Mouse (Mus musculus): ENCODE results near the gene Pfpl.

Gene Pfpl

DNA sequence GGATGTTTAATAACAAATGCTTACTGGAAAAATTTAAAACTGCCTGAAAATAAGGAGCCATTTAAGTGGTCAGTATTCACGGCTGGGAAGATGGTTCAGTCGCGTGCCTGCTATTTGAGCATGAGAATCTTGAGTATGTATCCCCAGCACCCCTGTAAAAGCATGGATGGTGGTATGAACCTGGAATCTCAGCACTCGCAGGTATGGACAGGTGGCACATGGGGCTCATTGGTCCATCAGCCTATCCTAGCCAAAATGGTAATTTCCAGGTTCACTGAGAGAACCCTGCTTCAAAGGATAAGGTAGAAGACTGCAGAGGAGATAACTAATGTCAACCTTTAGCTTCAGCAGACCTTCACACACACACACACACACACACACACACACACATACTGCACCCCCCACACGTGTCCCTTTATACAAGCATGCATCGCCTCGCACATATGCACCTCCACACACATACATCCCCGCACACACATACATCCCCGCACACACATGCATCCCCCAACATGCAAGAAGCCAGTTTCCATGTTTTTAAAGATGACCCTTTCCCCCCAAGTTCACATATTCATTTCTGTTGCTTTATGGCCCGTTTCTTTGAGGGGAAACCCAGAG is 37.9 kb downstream of the Pfpl start:
- no peak for DNase-seq

DNA sequence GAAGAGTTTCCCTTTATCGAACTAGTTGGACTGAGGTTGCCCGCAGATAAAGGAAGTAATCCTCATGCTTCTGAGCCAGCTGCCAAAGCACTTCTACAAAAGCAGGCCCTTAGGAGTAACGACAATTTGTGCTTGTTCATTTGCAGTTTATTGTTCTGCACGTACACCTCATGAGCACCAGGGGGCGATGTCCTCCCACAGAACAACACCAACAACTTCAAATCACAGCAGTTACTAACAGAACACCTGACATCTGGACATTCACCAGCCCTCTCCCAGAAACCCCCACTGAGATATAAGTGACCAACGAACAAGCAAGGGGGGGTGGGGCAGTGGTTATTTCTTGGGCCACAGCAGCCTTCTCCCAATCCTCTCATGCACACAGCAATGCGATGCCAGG is 38.5 kb downstream of the Pfpl start:
- peak; percentile 78 for DNase-seq

DNA sequence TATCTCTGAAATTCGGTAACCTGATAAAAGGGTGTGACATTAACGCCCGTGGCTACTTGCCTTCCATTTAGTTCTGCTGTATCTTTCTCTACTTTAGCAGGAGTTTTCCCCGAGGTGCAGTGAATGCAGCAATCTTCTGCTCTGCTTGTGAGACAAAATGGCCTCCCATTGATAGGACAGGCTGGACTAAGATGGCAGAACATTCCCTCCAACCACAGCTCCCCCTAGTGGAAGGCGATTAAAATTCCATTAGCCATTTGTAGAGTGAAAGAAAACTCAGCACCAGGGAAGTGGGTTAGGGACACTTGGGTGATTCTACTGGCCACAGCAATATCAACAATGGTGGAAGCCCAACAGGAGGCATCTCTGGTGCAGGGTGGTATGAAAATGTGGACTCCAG is 39.7 kb downstream of the Pfpl start:
- no peak for DNase-seq

DNA sequence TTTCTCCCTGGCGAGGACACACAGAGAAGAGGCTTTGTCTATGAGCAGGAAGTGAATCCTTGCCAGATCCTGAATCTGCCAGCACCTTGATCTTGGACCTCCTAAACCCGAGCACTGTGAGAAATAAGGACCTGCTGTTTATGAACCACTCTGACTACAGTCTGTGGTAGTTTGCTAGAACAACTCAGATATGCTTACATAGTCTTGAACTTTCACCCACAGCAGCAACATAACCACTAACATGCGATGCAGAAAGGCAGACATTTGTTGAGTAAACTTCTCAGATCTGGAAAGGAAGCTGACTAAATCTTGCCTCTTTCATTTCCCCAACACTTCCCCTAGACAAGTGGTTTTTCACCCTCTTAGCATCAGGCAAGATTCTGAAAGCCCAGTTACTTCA is 44.2 kb downstream of the Pfpl start:
- DNase-seq: no peak

DNA sequence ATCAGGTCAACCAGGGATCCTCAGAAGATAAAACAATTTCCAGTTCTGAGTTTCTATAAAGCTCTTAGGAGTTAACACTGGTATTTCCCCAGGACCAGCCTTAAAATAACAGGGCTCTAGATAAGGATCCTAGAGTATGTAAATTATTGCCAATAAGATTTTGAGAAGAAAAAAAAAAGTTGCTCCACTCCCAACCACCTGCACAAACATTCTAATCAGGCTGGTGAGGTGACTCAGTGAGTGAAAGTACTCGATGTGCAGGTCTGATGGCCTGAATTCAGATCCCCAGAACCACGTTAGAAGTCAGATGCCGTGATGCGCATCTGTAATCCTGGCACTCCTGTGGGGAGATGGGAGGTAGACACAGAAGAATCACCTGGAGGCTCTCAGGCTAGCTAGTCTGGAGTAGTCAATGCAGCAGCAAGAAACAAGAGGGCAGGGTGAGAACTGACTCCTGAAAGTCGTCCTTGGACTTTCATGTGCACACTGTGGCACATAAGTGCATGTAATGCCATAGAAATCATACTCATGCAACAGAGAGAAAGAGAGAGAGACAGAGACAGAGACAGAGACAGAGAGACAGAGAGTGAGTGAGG is 44.8 kb downstream of the Pfpl start:
- no peak for DNase-seq

DNA sequence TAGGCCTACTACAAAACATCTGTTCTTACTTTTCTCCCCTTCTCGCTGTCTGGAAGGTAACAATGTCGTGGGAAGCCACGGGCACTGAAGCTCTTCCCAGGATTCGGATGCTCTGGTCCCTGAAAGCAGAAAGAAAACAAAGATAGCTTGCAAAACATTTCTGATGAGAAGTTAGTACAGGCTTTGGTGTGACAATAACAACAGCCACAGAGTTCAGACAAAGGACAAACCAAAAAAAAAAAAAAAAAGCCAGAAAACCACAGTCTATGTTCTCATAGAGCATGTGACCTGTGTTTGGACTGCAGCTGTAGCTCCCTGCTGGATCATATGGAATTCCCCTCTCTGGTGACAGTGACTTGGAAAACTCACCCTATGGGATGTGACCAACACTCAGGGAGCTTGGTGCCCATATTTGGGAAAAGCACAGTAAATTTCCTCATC is 45.5 kb downstream of the Pfpl start:
- DNase-seq: no peak

DNA sequence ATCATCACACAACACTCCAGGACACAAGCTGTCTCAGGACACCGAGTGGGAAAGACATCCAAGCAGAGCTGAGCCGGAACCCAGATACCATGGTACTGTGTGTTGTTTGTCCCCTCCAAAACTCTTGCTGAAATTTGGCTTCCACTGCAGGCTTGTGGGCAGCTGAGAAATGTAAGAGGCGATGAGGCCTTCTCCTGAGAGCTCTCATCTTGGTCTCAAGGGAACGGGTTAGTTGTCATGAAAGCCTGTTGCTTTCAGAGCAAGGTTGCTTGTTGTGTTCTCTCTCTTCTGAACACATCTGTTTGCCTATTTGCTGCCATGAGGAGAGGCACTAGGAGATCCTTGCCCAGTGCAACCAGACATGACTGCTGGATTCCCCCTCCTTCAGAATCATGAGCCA is 46.2 kb downstream of the Pfpl start:
- DNase-seq: no peak

DNA sequence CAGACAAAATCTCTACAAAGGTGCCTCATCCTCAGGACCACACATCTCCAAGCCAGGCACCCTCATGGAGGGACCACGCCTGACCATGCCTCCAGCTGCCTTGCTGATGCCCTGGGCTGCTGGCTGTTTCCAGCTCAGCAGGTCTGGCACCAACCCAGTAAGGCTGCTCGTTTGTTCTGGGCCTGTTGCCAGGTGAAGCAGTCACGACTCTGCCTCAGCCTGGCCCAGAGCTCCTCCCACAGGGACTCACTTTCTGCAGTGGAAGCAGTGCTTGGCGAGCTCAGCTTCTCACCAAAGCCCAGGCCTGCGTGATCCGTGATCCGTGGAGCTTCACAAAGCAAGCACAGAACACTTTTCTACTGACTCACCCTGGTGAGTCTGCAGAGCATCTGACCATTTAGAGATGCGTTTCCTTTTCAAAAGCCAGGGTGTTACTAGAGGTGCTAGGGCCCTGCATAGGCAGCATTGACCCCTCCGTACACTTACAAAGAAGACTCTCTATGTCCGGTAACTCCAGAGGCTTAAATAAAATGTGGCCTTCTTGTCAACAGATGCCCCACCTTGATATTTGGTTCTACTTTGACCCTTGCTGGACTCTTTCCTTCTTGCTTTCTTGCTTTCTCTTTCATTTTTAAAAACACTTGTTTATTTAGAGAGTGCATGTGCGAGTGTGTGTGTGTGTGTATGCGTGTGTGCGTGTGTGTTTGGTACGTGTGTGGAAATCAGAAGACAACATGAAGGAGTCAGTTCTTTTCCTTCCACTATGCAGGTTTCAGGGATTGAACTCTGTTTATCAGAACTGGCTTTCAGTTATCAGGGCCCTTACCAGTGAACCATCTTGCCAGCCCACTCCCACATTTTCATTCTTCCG is 47.9 kb downstream of the Pfpl start:
- peak; percentile 96 for DNase-seq

DNA sequence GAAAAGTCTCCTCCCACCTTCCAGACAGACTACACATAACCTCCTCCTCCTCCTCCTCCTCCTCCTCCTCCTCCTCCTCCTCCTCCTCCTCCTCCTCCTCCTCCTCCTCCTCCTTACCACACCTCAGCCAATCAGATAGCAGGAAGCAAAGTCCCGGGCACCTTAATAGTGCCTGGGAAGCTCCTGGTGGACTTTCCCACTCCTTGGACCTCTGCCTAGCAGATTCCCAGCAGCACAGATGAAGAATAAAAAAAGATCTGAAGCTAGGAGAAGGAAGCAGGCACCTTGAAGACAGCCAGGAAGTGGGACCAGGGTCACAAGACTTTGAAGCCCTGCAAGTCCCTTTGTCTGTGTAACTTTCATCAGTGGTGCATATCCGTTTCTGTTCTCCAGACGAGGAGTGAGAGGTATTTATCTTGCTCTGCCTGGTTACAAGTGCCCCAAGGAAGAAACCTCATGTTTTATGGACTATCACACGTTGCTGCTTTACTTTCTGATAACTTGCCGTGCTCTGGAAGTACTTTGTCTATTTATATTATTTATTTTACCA is 49.1 kb downstream of the Pfpl start:
- DNase-seq: peak; percentile 61

DNA sequence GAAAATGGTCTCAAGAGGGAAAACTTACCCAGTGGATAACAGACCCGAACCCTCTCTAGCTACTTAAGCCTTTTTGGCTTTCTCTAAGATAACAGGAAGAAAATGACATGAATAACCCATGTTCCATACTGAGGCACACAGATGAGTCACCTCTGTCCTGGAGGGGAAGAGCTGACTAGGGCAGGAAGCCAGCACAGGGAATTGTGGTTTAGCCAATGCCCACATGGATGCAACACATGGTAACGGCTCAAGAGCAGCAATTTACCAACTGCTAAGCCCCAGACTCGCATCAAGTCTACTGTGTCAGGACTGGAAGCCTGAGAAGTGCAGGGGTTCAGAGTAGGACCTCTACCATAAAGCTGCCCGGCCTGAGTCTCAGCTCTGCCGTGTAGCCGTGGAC is 50.7 kb downstream of the Pfpl start:
- no peak for DNase-seq

Measured in kidney, postnatal 14 days (tissue).